Mouse (Mus musculus): Measurements from ENCODE around the gene Sbp.

DNA sequence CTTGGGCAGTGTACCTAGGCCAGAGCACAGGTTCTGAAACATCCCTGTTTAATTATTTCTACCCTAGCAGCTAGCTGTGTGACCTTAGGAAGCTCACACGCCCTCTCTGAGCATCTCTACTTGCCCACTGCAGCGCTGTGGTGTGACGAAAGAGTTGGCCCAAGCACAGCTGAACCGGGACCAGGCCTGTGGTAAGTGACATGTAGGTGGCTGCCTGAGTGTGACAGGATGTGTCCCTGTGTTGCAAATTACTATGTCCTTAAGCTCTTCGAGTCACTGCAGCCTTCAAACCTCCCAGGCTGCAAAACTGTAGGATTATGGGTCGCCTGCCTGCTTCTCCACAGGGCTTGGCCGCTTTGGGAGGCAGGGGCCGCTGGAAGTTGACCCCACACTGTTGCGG is 29.8 kb downstream of the Sbp start:
- TF ChIP-seq CTCF (IDR thresholded peaks at IDR 0.05; ENCODE audit: control insufficient read depth, insufficient read depth, insufficient replicate concordance, low read depth, low read length) (no peak), POLR2A (IDR thresholded peaks at IDR 0.05; ENCODE audit: control insufficient read depth, low read depth, low read length) (no peak)
